Mouse (Mus musculus): ENCODE data around the gene Anks1. TPM values are rescaled to one million over a fixed set of nuclear protein-coding genes. Genes with fewer than 3 reads are reported as not detected.
"Not testable (repeated sequence)": the region's sequence is repeated elsewhere in the genome, so short reads cannot be mapped to it uniquely, and the experiment has no call there.

The Anks1 gene
- polyA plus RNA-seq, 1 experiment from 2014 or later: 15.3 TPM

DNA sequence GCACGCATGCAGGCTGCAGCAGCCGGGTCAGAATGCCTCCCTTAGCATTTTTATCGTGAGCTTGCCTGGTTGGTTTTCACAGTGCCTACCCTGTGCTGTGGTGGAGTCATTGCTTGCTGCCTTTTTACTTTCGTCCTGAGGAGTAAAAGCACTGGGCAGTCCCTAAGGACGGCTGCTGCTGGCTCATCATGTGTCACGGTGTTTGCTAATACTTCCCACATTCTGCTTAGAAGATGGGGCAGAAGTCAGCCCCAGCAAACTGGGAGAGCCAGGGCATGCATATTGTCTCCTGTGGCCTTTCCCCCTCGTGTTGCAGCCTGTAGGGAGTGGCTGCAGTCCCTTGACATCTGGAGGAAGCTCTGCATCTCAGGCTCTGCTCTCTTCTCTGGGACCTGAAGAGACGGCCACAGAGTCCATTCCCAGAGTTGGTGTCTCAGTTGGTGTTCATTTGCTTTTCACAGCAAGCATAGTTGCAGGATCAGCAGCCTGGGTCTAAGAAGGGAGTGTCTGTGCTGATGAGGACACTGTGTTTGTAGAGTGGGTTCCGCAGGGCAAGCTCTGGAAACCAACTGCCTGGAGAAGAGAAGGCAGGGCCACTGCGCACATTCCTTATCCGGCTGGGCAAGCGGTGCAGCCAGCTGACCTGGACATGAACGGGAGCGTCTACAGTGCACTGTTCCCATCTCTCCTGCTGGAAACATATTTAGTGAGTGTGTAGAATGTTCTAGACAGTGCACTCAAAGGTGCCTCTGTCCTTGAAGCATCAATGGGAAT is 45.7 kb downstream of the Anks1 start:
- H3K4me3 ChIP-seq (replicated peaks; ENCODE audit: low read length): no peak overlapping the region
- H3K36me3 ChIP-seq (ENCODE audit: control insufficient read depth, insufficient read depth, low read length): no peaks in the 10 kb centered on the region
- 46% methylated on average over 14 of the region's 14 CpGs for WGBS
- H3K4me2 ChIP-seq (ENCODE audit: low read depth, low read length): no peak overlapping the region
- no peak overlapping the region for H3K27ac ChIP-seq (ENCODE audit: low read length)
- H3K27me3 ChIP-seq (ENCODE audit: control insufficient read depth, insufficient read depth, low read length): no peaks in the 10 kb centered on the region
- no peak for ATAC-seq (ENCODE audit: insufficient read depth, low FRiP score)
- no peaks in the 10 kb centered on the region for H3K9me3 ChIP-seq (replicated peaks; ENCODE audit: control insufficient read depth, low read length)
- H3K4me1 ChIP-seq (ENCODE audit: control insufficient read depth, insufficient read depth, low read length): peaks cover 10% of the 10 kb centered on the region; the same call in 1 of the 2 replicates
- H3K9ac ChIP-seq (ENCODE audit: low read length): 0 out of 2 replicates have a peak overlapping the region, but pooled peaks have one; percentile 18

- no peak for ATAC-seq (ENCODE audit: insufficient read depth, low FRiP score)
- Histone ChIP-seq H3K4me2 (ENCODE audit: low read depth, low read length) (no peak overlapping the region), H3K9me3 (replicated peaks; ENCODE audit: control insufficient read depth, low read length) (no peaks in the 10 kb centered on the region), H3K4me1 (ENCODE audit: control insufficient read depth, insufficient read depth, low read length) (peaks cover 14% of the 10 kb centered on the region; the same call in 1 of the 2 replicates), H3K36me3 (ENCODE audit: control insufficient read depth, insufficient read depth, low read length) (no peaks in the 10 kb centered on the region), H3K4me3 (replicated peaks; ENCODE audit: low read length) (no peak overlapping the region), H3K9ac (ENCODE audit: low read length) (no peak overlapping the region), H3K27me3 (ENCODE audit: control insufficient read depth, insufficient read depth, low read length) (no peaks in the 10 kb centered on the region), H3K27ac (ENCODE audit: low read length) (no peak overlapping the region)
- 92% methylated on average over 9 of the region's 9 CpGs for WGBS
Measured at GRCm38 (mm10) chr17:27957649-27958048, 48.5 kb downstream of the Anks1 start.

GRCm38 (mm10) chr17:27960128-27961111 is 51.3 kb downstream of the Anks1 start:
- no peaks in the 10 kb centered on the region for H3K9me3 ChIP-seq (replicated peaks; ENCODE audit: control insufficient read depth, low read length)
- H3K27ac ChIP-seq (ENCODE audit: low read length): peak overlapping the region; percentile 48; the same call in 1 of the 2 replicates

DNA sequence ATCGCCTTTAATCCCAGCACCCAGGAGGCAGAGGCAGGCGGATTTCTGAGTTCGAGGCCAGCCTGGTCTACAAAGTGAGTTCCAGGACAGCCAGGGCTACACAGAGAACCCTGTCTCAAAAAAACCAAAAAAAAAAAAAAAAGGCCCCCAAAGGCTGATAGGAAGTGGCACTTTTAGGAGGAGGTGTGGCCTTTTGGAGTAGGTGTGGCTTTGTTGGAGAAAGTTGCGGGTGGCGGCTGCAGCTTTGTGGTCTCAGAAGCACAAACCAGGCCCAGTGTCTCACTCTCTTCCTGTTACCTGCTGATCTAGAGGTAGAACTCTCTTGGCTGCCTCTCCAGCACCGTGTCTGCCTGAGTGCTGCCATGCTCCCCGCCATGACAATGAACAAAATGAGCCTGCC is 54.0 kb downstream of the Anks1 start:
- not testable (repeated sequence) for ATAC-seq (ENCODE audit: insufficient read depth, low FRiP score); H3K9me3 ChIP-seq (replicated peaks; ENCODE audit: control insufficient read depth, low read length); H3K4me3 ChIP-seq (replicated peaks; ENCODE audit: low read length); H3K36me3 ChIP-seq (ENCODE audit: control insufficient read depth, insufficient read depth, low read length); H3K27ac ChIP-seq (ENCODE audit: low read length); H3K4me2 ChIP-seq (ENCODE audit: low read depth, low read length); H3K9ac ChIP-seq (ENCODE audit: low read length); H3K27me3 ChIP-seq (ENCODE audit: control insufficient read depth, insufficient read depth, low read length)
- 87% methylated on average over 7 of the region's 7 CpGs for WGBS
- H3K4me1 ChIP-seq (ENCODE audit: control insufficient read depth, insufficient read depth, low read length): peaks cover 12% of the 10 kb centered on the region

More at GRCm38 (mm10) chr17:27960128-27961111, 51.3 kb downstream of the Anks1 start:
- WGBS: 66% methylated on average over 21 of the region's 21 CpGs
- Histone ChIP-seq H3K4me1 (ENCODE audit: control insufficient read depth, insufficient read depth, low read length) (peaks cover 10% of the 10 kb centered on the region), H3K36me3 (ENCODE audit: control insufficient read depth, insufficient read depth, low read length) (no peaks in the 10 kb centered on the region), H3K4me2 (ENCODE audit: low read depth, low read length) (no peak overlapping the region), H3K27me3 (ENCODE audit: control insufficient read depth, insufficient read depth, low read length) (no peaks in the 10 kb centered on the region), H3K9ac (ENCODE audit: low read length) (no peak overlapping the region), H3K4me3 (replicated peaks; ENCODE audit: low read length) (no peak overlapping the region)
- ATAC-seq (ENCODE audit: insufficient read depth, low FRiP score): peak; percentile 39; the same call in 1 of the 2 replicates

DNA sequence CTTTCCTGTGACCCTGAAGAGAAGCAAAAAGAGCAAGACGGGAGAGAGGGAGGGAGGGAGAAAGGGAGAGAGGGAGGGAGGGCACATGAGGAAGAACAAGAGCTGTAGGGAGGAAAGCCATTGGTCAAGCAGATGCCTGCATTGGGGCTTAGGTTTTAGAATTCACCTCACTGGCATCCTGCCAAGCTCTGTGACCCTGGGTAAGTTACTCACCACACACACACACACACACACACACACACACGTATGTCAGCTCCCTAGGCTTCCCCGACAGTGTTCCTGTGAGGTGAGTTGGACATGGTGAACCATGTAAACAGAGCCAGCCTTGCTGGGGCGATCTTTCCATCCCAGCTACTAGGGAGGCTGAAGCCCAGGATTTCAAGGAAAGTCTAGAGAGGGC is 55.5 kb downstream of the Anks1 start:
- WGBS: 45% methylated on average over 4 of the region's 4 CpGs

GRCm38 (mm10) chr17:27965292-27965691 is 56.2 kb downstream of the Anks1 start:
- no peak overlapping the region for H3K4me2 ChIP-seq (ENCODE audit: low read depth, low read length)
- H3K4me3 ChIP-seq (replicated peaks; ENCODE audit: low read length): no peak overlapping the region
- no peak for ATAC-seq (ENCODE audit: insufficient read depth, low FRiP score)
- H3K27me3 ChIP-seq (ENCODE audit: control insufficient read depth, insufficient read depth, low read length): no peaks in the 10 kb centered on the region
- WGBS: 77% methylated on average over 10 of the region's 10 CpGs
- H3K9me3 ChIP-seq (replicated peaks; ENCODE audit: control insufficient read depth, low read length): no peaks in the 10 kb centered on the region
- H3K27ac ChIP-seq (ENCODE audit: low read length): no peak overlapping the region
- no peaks in the 10 kb centered on the region for H3K36me3 ChIP-seq (ENCODE audit: control insufficient read depth, insufficient read depth, low read length)
- H3K4me1 ChIP-seq (ENCODE audit: control insufficient read depth, insufficient read depth, low read length): peaks cover 22% of the 10 kb centered on the region
- H3K9ac ChIP-seq (ENCODE audit: low read length): no peak overlapping the region

More for the DNA sequence above, 55.5 kb downstream of the Anks1 start:
- peaks cover 22% of the 10 kb centered on the region for H3K4me1 ChIP-seq (ENCODE audit: control insufficient read depth, insufficient read depth, low read length)
- H3K9me3 ChIP-seq (replicated peaks; ENCODE audit: control insufficient read depth, low read length): no peaks in the 10 kb centered on the region
- H3K4me2 ChIP-seq (ENCODE audit: low read depth, low read length): no peak overlapping the region
- H3K27ac ChIP-seq (ENCODE audit: low read length): no peak overlapping the region
- no peak overlapping the region for H3K9ac ChIP-seq (ENCODE audit: low read length)
- H3K4me3 ChIP-seq (replicated peaks; ENCODE audit: low read length): no peak overlapping the region
- no peaks in the 10 kb centered on the region for H3K27me3 ChIP-seq (ENCODE audit: control insufficient read depth, insufficient read depth, low read length)
- 0 out of 2 replicates have a peak, but pooled peaks have one; percentile 11 for ATAC-seq (ENCODE audit: insufficient read depth, low FRiP score)
- H3K36me3 ChIP-seq (ENCODE audit: control insufficient read depth, insufficient read depth, low read length): no peaks in the 10 kb centered on the region

GRCm38 (mm10) chr17:27966056-27966455 is 57.0 kb downstream of the Anks1 start:
- ATAC-seq (ENCODE audit: insufficient read depth, low FRiP score): no peak
- no peak overlapping the region for H3K4me2 ChIP-seq (ENCODE audit: low read depth, low read length)
- no peaks in the 10 kb centered on the region for H3K9me3 ChIP-seq (replicated peaks; ENCODE audit: control insufficient read depth, low read length)
- no peak overlapping the region for H3K27ac ChIP-seq (ENCODE audit: low read length)
- H3K27me3 ChIP-seq (ENCODE audit: control insufficient read depth, insufficient read depth, low read length): no peaks in the 10 kb centered on the region
- H3K4me3 ChIP-seq (replicated peaks; ENCODE audit: low read length): no peak overlapping the region
- WGBS: 71% methylated on average over 4 of the region's 4 CpGs
- no peak overlapping the region for H3K9ac ChIP-seq (ENCODE audit: low read length)
- peaks cover 19% of the 10 kb centered on the region for H3K4me1 ChIP-seq (ENCODE audit: control insufficient read depth, insufficient read depth, low read length)
- no peaks in the 10 kb centered on the region for H3K36me3 ChIP-seq (ENCODE audit: control insufficient read depth, insufficient read depth, low read length)

GRCm38 (mm10) chr17:27966508-27967021 is 57.5 kb downstream of the Anks1 start:
- H3K27me3 ChIP-seq (ENCODE audit: control insufficient read depth, insufficient read depth, low read length): no peaks in the 10 kb centered on the region
- no peaks in the 10 kb centered on the region for H3K9me3 ChIP-seq (replicated peaks; ENCODE audit: control insufficient read depth, low read length)
- no peak overlapping the region for H3K4me3 ChIP-seq (replicated peaks; ENCODE audit: low read length)
- no peak for ATAC-seq (ENCODE audit: insufficient read depth, low FRiP score)
- H3K27ac ChIP-seq (ENCODE audit: low read length): no peak overlapping the region
- WGBS: 82% methylated on average over 11 of the region's 11 CpGs
- no peak overlapping the region for H3K4me2 ChIP-seq (ENCODE audit: low read depth, low read length)
- peaks cover 24% of the 10 kb centered on the region for H3K4me1 ChIP-seq (ENCODE audit: control insufficient read depth, insufficient read depth, low read length)
- H3K9ac ChIP-seq (ENCODE audit: low read length): no peak overlapping the region
- no peaks in the 10 kb centered on the region for H3K36me3 ChIP-seq (ENCODE audit: control insufficient read depth, insufficient read depth, low read length)
